Mouse (Mus musculus) layer of hippocampus, postnatal 14 days (tissue): ENCODE data around the gene Eya2. TPM values are rescaled to one million over a fixed set of nuclear protein-coding genes. Genes with fewer than 3 reads are reported as not detected.

ENCODE experiments used
- DNase-seq, 2 experiments: peaks; one replicate each; pipeline ENCODE4 v3.0.0; 2021 to 2022; ENCODE audit warnings: low spot score in 2 of 2, mixed read lengths in 1 of 2
- total RNA-seq, 2 experiments: library from RNA; stranded (reverse); gene quantifications; 2 replicates each; pipeline ENCODE4 v1.2.3; 2021

Eya2 gene
- total RNA-seq, 2 experiments from 2014 or later: 3.4 to 5.6 TPM

- no peak for DNase-seq
Measured at GRCm38 (mm10) chr2:165716688-165717087, 121.9 kb downstream of the Eya2 start.

- no peak for DNase-seq
Measured at GRCm38 (mm10) chr2:165717182-165718176, 122.6 kb downstream of the Eya2 start.

DNA sequence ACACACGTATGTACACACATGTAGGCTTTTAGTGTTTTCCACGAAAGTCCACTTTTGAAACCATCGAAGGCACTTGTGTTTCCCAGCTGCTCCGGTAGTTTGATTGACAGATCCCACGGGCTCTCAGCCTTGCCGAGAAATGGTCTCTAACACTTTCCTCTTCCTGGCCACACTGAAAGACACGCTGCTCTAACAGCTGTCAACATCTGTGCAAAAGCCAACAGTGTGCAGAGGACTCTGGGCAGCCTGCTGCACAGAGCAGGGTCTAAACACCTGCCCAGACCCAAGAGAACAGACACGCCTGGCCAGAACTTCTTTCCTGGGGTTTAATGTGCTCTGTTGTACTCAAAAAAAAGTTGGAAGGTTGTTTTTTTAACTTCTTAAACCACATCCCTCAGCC lies 124.5 kb downstream of the Eya2 start:
- DNase-seq: no peak

- DNase-seq: no peak
Measured at GRCm38 (mm10) chr2:165721941-165722340, 127.1 kb downstream of the Eya2 start.

GRCm38 (mm10) chr2:165732552-165733238 lies 137.9 kb downstream of the Eya2 start:
- DNase-seq: peak in 1 of 2 experiments; percentile 23

- DNase-seq: no peak
Measured at GRCm38 (mm10) chr2:165733701-165734100, 138.9 kb downstream of the Eya2 start.

- peak in 1 of 2 experiments; percentile 25 for DNase-seq
Measured at GRCm38 (mm10) chr2:165736297-165736696, 141.5 kb downstream of the Eya2 start.

DNA sequence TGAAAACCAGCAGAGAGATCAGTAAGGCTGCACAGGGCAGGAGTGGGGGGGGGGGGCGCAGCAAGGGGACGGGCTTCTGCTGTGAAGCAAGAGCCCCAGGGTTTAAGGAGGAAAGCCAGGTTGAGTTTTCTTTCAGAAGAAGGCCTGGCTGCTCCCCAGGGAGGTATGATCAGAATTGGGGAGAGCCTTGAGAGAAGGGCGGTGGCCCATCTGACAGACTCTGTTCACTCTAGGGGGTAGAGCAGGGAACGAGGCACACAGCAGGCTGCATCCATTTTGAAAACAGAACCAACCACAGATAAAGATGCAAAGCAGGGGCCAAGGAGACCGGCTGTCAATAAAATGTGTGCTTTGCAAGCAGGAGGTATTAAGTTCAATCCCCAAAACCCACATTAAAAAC lies 145.5 kb downstream of the Eya2 start:
- DNase-seq: no peak

- no peak for DNase-seq
Measured at GRCm38 (mm10) chr2:165740982-165741381, 146.2 kb downstream of the Eya2 start.

DNA sequence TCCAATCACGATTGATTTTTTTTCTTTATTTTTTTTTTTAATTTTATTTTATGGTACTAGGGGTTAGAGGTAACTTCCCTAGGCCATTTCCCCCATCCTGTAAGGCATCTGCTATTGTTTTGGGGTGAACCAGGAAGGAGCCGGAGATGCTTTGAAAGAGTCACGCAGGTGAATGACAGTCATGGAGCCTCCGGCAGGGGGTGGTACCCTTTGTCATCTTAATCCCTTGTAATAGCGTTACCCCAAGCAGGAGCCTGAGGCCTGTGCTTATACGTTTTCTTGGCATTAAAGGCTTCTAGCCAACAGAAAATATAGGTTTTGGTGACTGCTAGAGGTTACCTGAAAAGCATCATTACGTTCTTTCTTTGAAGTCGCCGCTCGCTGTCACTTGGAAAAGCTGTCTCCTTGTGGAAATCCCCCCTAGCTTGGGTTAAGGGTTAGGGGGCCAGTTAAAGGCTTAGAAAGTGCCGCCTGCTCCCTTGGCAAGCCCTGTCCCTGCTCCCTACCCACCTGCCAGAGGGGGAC lies 146.8 kb downstream of the Eya2 start:
- DNase-seq: no peak

DNA sequence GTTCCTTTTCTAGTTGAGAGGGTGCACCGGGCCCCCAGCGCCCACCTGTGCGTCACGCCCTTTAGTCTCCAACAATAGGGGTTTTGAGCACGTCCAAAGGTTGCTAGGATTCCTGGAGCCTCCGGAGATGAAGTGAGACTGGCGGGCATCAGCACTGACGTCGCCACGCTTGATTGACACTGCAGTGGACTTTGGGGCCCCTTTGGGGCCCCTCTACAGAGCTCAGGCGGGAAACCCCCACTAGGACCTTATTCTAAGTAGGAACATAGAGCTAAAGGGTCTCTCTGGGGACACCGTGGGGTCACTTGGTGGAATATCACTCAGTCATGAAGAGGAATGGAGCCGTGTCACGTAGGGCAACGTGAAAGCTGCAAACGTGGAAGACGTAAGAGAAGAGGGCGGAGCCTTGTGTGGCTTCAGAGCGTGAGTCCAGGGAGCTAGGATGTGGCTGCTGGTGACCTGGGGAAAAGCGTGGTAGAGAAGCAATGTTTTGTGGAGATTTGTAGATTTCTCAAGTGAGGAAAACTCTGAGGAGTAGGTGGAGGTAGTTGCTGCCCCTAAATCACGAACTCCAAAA lies 147.5 kb downstream of the Eya2 start:
- DNase-seq: no peak

- DNase-seq: peak in 1 of 2 experiments; percentile 31
Measured at GRCm38 (mm10) chr2:165745306-165746098, 150.7 kb downstream of the Eya2 start.

GRCm38 (mm10) chr2:165747975-165748374 lies 153.1 kb downstream of the Eya2 start:
- no peak for DNase-seq

DNA sequence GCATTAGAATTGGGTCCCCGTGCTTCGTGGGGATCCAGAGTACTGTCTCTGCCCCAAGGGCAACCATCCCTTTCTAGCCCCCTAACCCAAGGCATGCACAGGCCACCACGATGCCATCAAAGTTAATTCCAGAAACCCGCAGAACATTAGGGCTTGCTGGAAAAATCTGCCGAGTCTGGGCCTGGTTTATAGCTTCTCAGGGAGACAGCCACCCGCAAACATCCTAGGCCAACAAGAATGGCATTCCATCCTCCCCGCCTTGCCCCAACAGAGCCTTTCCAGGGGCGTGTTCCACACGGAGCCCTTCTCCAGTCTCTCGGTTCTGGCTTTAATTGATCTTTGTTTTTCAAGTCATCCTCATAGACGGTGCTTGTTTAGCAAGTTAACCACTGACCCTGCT lies 153.6 kb downstream of the Eya2 start:
- DNase-seq: no peak

- no peak for DNase-seq
Measured at GRCm38 (mm10) chr2:165751068-165751467, 156.2 kb downstream of the Eya2 start.

GRCm38 (mm10) chr2:165752704-165753103 lies 157.9 kb downstream of the Eya2 start:
- no peak for DNase-seq

DNA sequence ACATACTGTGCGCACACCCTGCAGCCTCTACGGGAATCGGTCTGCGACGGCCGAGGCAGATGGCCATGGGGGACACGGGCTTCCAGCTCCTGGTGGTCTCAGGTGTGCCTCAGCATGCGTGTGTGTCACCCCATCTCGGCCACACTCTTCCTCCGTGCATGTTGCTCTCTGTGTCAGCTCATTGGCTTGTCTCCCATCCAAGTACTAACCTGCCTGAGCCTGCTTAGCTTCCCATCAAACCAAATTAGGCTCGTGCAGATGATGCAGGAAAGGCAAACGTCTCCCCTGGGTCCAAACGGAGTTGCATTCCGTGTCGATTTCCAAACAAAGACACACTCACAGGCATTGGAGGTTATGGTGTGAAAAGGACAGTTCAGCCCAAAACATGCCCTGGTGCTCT lies 163.0 kb downstream of the Eya2 start:
- no peak for DNase-seq

DNA sequence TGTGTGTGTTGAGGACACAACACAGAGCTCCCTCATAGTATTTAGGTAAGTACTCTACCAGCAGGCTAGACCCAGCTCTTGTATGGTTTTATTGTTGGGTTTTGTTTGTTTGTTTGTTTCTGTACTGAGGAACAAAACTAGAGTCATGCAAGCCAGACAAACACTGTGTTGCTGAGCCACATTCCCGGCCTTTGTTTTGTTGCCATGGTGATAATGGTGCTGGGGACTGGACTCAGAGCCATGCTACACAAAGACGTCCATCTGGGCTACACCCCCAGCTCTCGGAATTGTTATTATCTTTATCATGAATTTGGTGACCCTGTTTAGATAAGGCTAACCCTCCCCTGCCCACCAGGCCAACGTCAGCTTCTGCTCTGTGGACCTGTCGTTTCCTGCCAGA lies 163.7 kb downstream of the Eya2 start:
- DNase-seq: no peak

- no peak for DNase-seq
Measured at GRCm38 (mm10) chr2:165759421-165759985, 164.7 kb downstream of the Eya2 start.

- no peak for DNase-seq
Measured at GRCm38 (mm10) chr2:165768805-165769358, 174.1 kb downstream of the Eya2 start.
